Mouse (Mus musculus) MEL (cell line): Measurements from ENCODE around the gene Srgap3. TPM values are rescaled to one million over a fixed set of nuclear protein-coding genes. Genes with fewer than 3 reads are reported as not detected.

Experiments used
- DNase-seq: peaks from one replicate; pipeline ENCODE4 v3.0.0; 2011; ENCODE audit warnings: low read depth, low spot score
- H3K27ac ChIP-seq: 2 replicates; pipeline ENCODE4 v1.5.1; 2012; ENCODE audit warnings: low read depth, mild to moderate bottlenecking, control low read depth, low read length, moderate library complexity; ENCODE audit not compliant: control insufficient read depth
- H3K27me3 ChIP-seq, 2 experiments: fragments of 150-350 bp in 1 of 2; sonication (generic) in 1 of 2; 2 replicates each; pipeline ENCODE4 v1.6.1; 2012; ENCODE audit warnings: low read length in 2 of 2, mild to moderate bottlenecking in 2 of 2, improper control_type of control experiment in 1 of 2, moderate library complexity in 1 of 2; ENCODE audit not compliant: insufficient read depth in 2 of 2, control insufficient read depth in 1 of 2
- H3K36me3 ChIP-seq, 2 experiments: 2 replicates each; pipeline ENCODE4 v1.6.1; 2012 to 2014; ENCODE audit warnings: low read length in 2 of 2, improper control_type of control experiment in 1 of 2, inconsistent platforms in 1 of 2, mild to moderate bottlenecking in 1 of 2; ENCODE audit not compliant: insufficient read depth in 2 of 2, control insufficient read depth in 1 of 2
- H3K4me1 ChIP-seq, 2 experiments: fragments of 150-350 bp in 1 of 2; sonication (generic) in 1 of 2; 2 replicates each; pipeline ENCODE4 v1.6.1; 2012; ENCODE audit warnings: low read length in 2 of 2, improper control_type of control experiment in 1 of 2, mild to moderate bottlenecking in 1 of 2; ENCODE audit not compliant: insufficient read depth in 2 of 2, control insufficient read depth in 1 of 2
- H3K4me3 ChIP-seq, 2 experiments: fragments of 150-350 bp in 1 of 2; sonication (generic) in 1 of 2; 2 replicates each; pipeline ENCODE4 v1.5.1; 2012; ENCODE audit warnings: low read depth in 2 of 2, low read length in 2 of 2, mild to moderate bottlenecking in 2 of 2, moderate library complexity in 2 of 2, control low read depth in 1 of 2, improper control_type of control experiment in 1 of 2; ENCODE audit not compliant: control insufficient read depth in 1 of 2, insufficient read depth in 1 of 2
- H3K79me2 ChIP-seq: 2 replicates; pipeline ENCODE4 v1.6.1; 2012; ENCODE audit warnings: mild to moderate bottlenecking, low read length, moderate library complexity; ENCODE audit not compliant: control insufficient read depth, poor library complexity, insufficient read depth
- H3K9ac ChIP-seq: 2 replicates; pipeline ENCODE4 v1.6.1; 2012; ENCODE audit warnings: low read depth, mild to moderate bottlenecking, control low read depth, low read length, moderate library complexity; ENCODE audit not compliant: control insufficient read depth, poor library complexity, severe bottlenecking
- H3K9me3 ChIP-seq: fragments of 150-350 bp; sonication (generic); replicated peaks from 2 replicates; pipeline ENCODE4 v1.6.1; 2012; ENCODE audit warnings: mild to moderate bottlenecking, low read length, improper control_type of control experiment, moderate library complexity; ENCODE audit not compliant: insufficient read depth
- CHD1 ChIP-seq: IDR thresholded peaks from 2 replicates; pipeline ENCODE4 v1.6.1; 2012; ENCODE audit warnings: low read depth, mild to moderate bottlenecking, inconsistent platforms, low read length, improper control_type of control experiment
- CTCF ChIP-seq, 3 experiments: IDR thresholded peaks in 2 of 3; conservative IDR thresholded peaks in 1 of 3; 2 replicates each; pipeline ENCODE4 v1.5.1; 2011 to 2012; ENCODE audit warnings: low read length in 3 of 3, low read depth in 2 of 3, mild to moderate bottlenecking in 2 of 3, improper control_type of control experiment in 1 of 3, inconsistent platforms in 1 of 3, mixed read lengths in 1 of 3, moderate library complexity in 1 of 3; ENCODE audit not compliant: control insufficient read depth in 1 of 3, insufficient read depth in 1 of 3, poor library complexity in 1 of 3, severe bottlenecking in 1 of 3
- ETS1 ChIP-seq: IDR thresholded peaks from 2 replicates; pipeline ENCODE4 v1.6.1; 2012; ENCODE audit warnings: low read depth, mild to moderate bottlenecking, inconsistent platforms, low read length, improper control_type of control experiment, moderate library complexity
- GATA1 ChIP-seq: IDR thresholded peaks from 2 replicates; pipeline ENCODE4 v1.6.1; 2011; ENCODE audit warnings: low read depth, low read length, improper control_type of control experiment
- HCFC1 ChIP-seq: IDR thresholded peaks from 2 replicates; pipeline ENCODE4 v1.6.1; 2012; ENCODE audit warnings: low read depth, mild to moderate bottlenecking, inconsistent platforms, low read length, improper control_type of control experiment, moderate library complexity
- MXI1 ChIP-seq: IDR thresholded peaks from 2 replicates; pipeline ENCODE4 v1.6.1; 2011; ENCODE audit warnings: mild to moderate bottlenecking, low read depth, low read length, improper control_type of control experiment
- NELFE ChIP-seq: IDR thresholded peaks from 2 replicates; pipeline ENCODE4 v1.6.1; 2011; ENCODE audit warnings: low read depth, low read length, improper control_type of control experiment
- NRF1 ChIP-seq: IDR thresholded peaks from 2 replicates; pipeline ENCODE4 v1.6.1; 2014; ENCODE audit warnings: low read depth, mild to moderate bottlenecking, inconsistent platforms, low read length, improper control_type of control experiment, moderate library complexity; ENCODE audit not compliant: poor library complexity, insufficient read depth, severe bottlenecking
- RAD21 ChIP-seq: IDR thresholded peaks from 2 replicates; pipeline ENCODE4 v1.6.1; 2011; ENCODE audit warnings: mild to moderate bottlenecking, low read depth, low read length, improper control_type of control experiment
- SMC3 ChIP-seq: IDR thresholded peaks from 2 replicates; pipeline ENCODE4 v1.6.1; 2011; ENCODE audit warnings: low read depth, low read length, improper control_type of control experiment
- ZC3H11A ChIP-seq: IDR thresholded peaks from 2 replicates; pipeline ENCODE4 v1.6.1; 2012; ENCODE audit warnings: low read depth, mild to moderate bottlenecking, inconsistent platforms, low read length, improper control_type of control experiment
- ZKSCAN1 ChIP-seq: IDR thresholded peaks from 2 replicates; pipeline ENCODE4 v1.6.1; 2012; ENCODE audit warnings: low read depth, mild to moderate bottlenecking, inconsistent platforms, low read length, improper control_type of control experiment, moderate library complexity
- ZNF384 ChIP-seq: IDR thresholded peaks from 2 replicates; pipeline ENCODE4 v1.6.1; 2012; ENCODE audit warnings: low read depth, mild to moderate bottlenecking, inconsistent platforms, low read length, improper control_type of control experiment
- polyA plus RNA-seq, 2 experiments: library from polyadenylated mRNA; stranded (reverse) in 1 of 2; unstranded in 1 of 2; fragments of >175 nt in 1 of 2; fragments of >200 nt in 1 of 2; gene quantifications; 2 replicates each; pipeline versions ENCODE4 v1.2.1 to v1.2.4; 2012; ENCODE audit warnings: low replicate concordance in 2 of 2, low read depth in 1 of 2; ENCODE audit not compliant: insufficient read length in 2 of 2, insufficient read depth in 1 of 2, missing spikeins in 1 of 2
- total RNA-seq: library from RNA; depleted of rRNA; stranded (reverse); fragments of 300-350 nt; gene quantifications from 2 replicates; pipeline ENCODE4 v1.2.3, GENCODE M21; 2012

Srgap3 gene
- total and polyA plus RNA-seq, 3 experiments = 0.31 to 0.75 TPM; not detected in 1

DNA sequence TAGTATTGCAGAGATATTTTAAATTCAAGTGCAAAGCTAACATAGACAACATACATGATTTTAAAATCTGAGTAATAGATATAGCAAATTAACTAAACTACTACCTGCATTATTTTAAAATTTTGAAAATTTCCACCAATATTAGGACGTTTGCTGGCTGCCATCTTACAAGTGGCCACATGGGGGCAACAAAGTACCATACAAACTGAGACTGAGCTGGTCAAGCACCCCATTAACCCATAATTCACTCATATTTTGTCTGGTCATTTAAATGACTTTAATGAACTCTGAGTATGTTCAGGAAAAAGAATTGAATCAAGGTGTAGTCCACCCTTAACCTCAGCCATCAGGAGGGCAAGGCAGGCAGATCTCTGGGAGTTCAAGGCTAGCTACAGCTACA lies 246.7 kb downstream of the Srgap3 start:
- Histone ChIP-seq H3K79me2 (peaks cover 6% of the 10 kb centered on the region), H3K9me3 (no peaks in the 10 kb centered on the region), H3K9ac (no peak overlapping the region), H3K27me3 (no peaks in the 10 kb centered on the region), H3K4me1 (peaks cover 0 to 3% of the 10 kb centered on the region in 2 experiments; a peak in 1 of 4 replicates), H3K27ac (no peak overlapping the region), H3K4me3 (no peak overlapping the region), H3K36me3 (peaks cover 0 to 5% of the 10 kb centered on the region in 2 experiments; a peak in 2 of 4 replicates)
- DNase-seq = peak; percentile 54
- TF ChIP-seq MXI1 = no peak
- TF ChIP-seq CTCF (IDR thresholded peaks at IDR 0.05 in 2 of 3, conservative IDR thresholded peaks at IDR 0.05 in 1 of 3; ENCODE audit: control insufficient read depth in 1 of 3, insufficient read depth in 1 of 3, low read depth in 2 of 3, low read length in 3 of 3, poor library complexity in 1 of 3, severe bottlenecking in 1 of 3) = peak; percentile 59 to 83 (median 71)
- peak; percentile 83 for TF ChIP-seq ZC3H11A
- TF ChIP-seq SMC3 = peak; percentile 73
- peak; percentile 93 for TF ChIP-seq RAD21

DNA sequence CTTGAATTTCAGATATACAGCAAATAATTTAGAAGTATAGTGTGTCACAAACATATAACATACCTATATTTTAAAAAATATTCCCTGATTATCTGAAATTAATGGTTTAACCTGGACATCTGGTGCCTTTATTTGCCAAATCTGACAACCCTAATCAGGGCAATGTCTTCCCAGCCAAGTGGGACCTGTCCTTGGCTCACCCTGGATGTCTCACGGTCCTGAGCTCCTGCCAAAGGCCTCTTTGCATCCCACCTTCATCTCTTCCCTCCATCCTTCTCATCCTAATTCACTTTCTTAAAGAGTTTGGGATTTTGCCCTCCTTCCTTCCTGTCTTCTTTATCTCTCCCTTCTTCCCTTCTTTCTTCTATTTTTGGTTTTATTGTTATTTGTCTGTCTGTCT lies 248.0 kb downstream of the Srgap3 start:
- H3K79me2 ChIP-seq = peaks cover 17% of the 10 kb centered on the region
- no peak for TF ChIP-seq ZKSCAN1
- no peak for TF ChIP-seq MXI1
- no peak for TF ChIP-seq HCFC1
- TF ChIP-seq NRF1 = no peak
- no peak for TF ChIP-seq ZNF384
- TF ChIP-seq ETS1 = no peak
- no peak for TF ChIP-seq CHD1
- no peak for TF ChIP-seq ZC3H11A
- TF ChIP-seq RAD21 = no peak
- TF ChIP-seq NELFE = no peak
- no peak for TF ChIP-seq GATA1
- peaks cover 0 to 9% of the 10 kb centered on the region in 2 experiments; a peak in 2 of 4 replicates for H3K36me3 ChIP-seq
- no peaks in the 10 kb centered on the region for H3K27me3 ChIP-seq
- H3K4me3 ChIP-seq = no peak overlapping the region
- H3K4me1 ChIP-seq = peaks cover 0 to 3% of the 10 kb centered on the region in 2 experiments; a peak in 1 of 4 replicates
- DNase-seq = no peak
- H3K27ac ChIP-seq = no peak overlapping the region
- H3K9ac ChIP-seq = no peak overlapping the region
- no peaks in the 10 kb centered on the region for H3K9me3 ChIP-seq
